Mouse (Mus musculus) ovary, postnatal 36 days (tissue): ENCODE data around the gene Kif1b.
"Not testable (repeated sequence)": the region's sequence is repeated elsewhere in the genome, so short reads cannot be mapped to it uniquely, and the experiment has no call there.

ENCODE experiments used
- DNase-seq: peaks from one replicate; pipeline ENCODE4 v3.0.0; 2022; ENCODE audit warnings: low spot score, mixed read lengths

Kif1b gene

GRCm38 (mm10) chr4:149270541-149270940 is 37.0 kb downstream of the Kif1b start:
- DNase-seq: no peak

GRCm38 (mm10) chr4:149269026-149269425 is 38.5 kb downstream of the Kif1b start:
- no peak for DNase-seq

GRCm38 (mm10) chr4:149264895-149265294 is 42.6 kb downstream of the Kif1b start:
- DNase-seq: no peak

- DNase-seq: no peak
These were observed 44.3 kb downstream of the Kif1b start for GRCm38 (mm10) chr4:149263218-149263617.

- DNase-seq: no peak
These were observed 46.0 kb downstream of the Kif1b start for GRCm38 (mm10) chr4:149261466-149261865.

GRCm38 (mm10) chr4:149260911-149261310 is 46.6 kb downstream of the Kif1b start:
- DNase-seq: no peak

GRCm38 (mm10) chr4:149259391-149260094 is 48.0 kb downstream of the Kif1b start:
- no peak for DNase-seq

GRCm38 (mm10) chr4:149258926-149259325 is 48.6 kb downstream of the Kif1b start:
- no peak for DNase-seq

- no peak for DNase-seq
These were observed 50.8 kb downstream of the Kif1b start for GRCm38 (mm10) chr4:149256511-149257300.

GRCm38 (mm10) chr4:149255277-149256270 is 51.9 kb downstream of the Kif1b start:
- DNase-seq: no peak

GRCm38 (mm10) chr4:149254827-149255226 is 52.7 kb downstream of the Kif1b start:
- DNase-seq: no peak

- DNase-seq: no peak
These were observed 58.2 kb downstream of the Kif1b start for GRCm38 (mm10) chr4:149249311-149249710.

GRCm38 (mm10) chr4:149247772-149248171 is 59.7 kb downstream of the Kif1b start:
- no peak for DNase-seq

GRCm38 (mm10) chr4:149247156-149247633 is 60.3 kb downstream of the Kif1b start:
- DNase-seq: no peak

GRCm38 (mm10) chr4:149246578-149247155 is 60.8 kb downstream of the Kif1b start:
- no peak for DNase-seq

GRCm38 (mm10) chr4:149237011-149237410 is 70.5 kb downstream of the Kif1b start:
- no peak for DNase-seq

GRCm38 (mm10) chr4:149233938-149234337 is 73.6 kb downstream of the Kif1b start:
- DNase-seq: no peak

- not testable (repeated sequence) for DNase-seq
These were observed 78.8 kb downstream of the Kif1b start for GRCm38 (mm10) chr4:149228682-149229081.

GRCm38 (mm10) chr4:149228256-149228655 is 79.2 kb downstream of the Kif1b start:
- no peak for DNase-seq

- no peak for DNase-seq
These were observed 81.2 kb downstream of the Kif1b start for GRCm38 (mm10) chr4:149226311-149226710.

- DNase-seq: no peak
These were observed 84.0 kb downstream of the Kif1b start for GRCm38 (mm10) chr4:149223453-149223852.

GRCm38 (mm10) chr4:149220481-149220880 is 87.0 kb downstream of the Kif1b start:
- no peak for DNase-seq
